10 mouse cellular contexts compared by ENCODE assay signal in genomic region chr16:45407091-45407490, GRCm38 (mm10). TPM values are rescaled to one million over a fixed set of nuclear protein-coding genes. Genes with fewer than 3 reads are reported as not detected.
DNase-seq lines count a peak whose midpoint lies in the region; ATAC-seq and TF ChIP-seq lines count a peak whose summit lies in the region.
"Had no signal": no experiment of that assay in that cellular context is flagged by ENCODE, and none has a peak within 500 bp of the region (broad histone marks: within the 10 kb centered on the region; RNA-seq: fewer than 3 reads in every experiment).

No protein-coding gene starts in this region.

- ATAC-seq in intestine, postnatal 0 days: no peak
- ATAC-seq in neural tube, embryonic 13.5 days (ENCODE audit: low read depth): no peak

- H3K36me3 ChIP-seq in intestine, postnatal 0 days (ENCODE audit: control insufficient read depth, insufficient read depth): no peaks in the 10 kb centered on the region
- no peaks in the 10 kb centered on the region for H3K36me3 ChIP-seq in neural tube, embryonic 13.5 days
- H3K36me3 ChIP-seq: embryonic facial prominence, embryonic 12.5 days had no signal

- no peak for TF ChIP-seq POLR2A in lung, adult 2 months (IDR thresholded peaks at IDR 0.05; ENCODE audit: borderline replicate concordance, extremely low read depth, low read depth, low read length)

- no peaks in the 10 kb centered on the region for H3K27me3 ChIP-seq in intestine, postnatal 0 days (replicated peaks; ENCODE audit: control insufficient read depth, insufficient read depth, low read length)
- H3K27me3 ChIP-seq in neural tube, embryonic 13.5 days: no peaks in the 10 kb centered on the region
- H3K27me3 ChIP-seq: embryonic facial prominence, embryonic 12.5 days had no signal

- peaks cover 13% of the 10 kb centered on the region for H3K4me1 ChIP-seq in lung, adult 2 months (ENCODE audit: control insufficient read depth, insufficient read depth, low read length)
- H3K4me1 ChIP-seq in intestine, postnatal 0 days (replicated peaks; ENCODE audit: control insufficient read depth, insufficient read depth, low read length): no peaks in the 10 kb centered on the region
- peaks cover 16% of the 10 kb centered on the region for H3K4me1 ChIP-seq in neural tube, embryonic 13.5 days (replicated peaks)
- H3K4me1 ChIP-seq: embryonic facial prominence, embryonic 12.5 days had no signal

- 40% methylated on average over 5 of the region's 5 CpGs for WGBS in lung, adult 2 months
- 81% methylated on average over 5 of the region's 5 CpGs for WGBS in intestine, postnatal 0 days
- WGBS in neural tube, embryonic 13.5 days: 81% methylated on average over 5 of the region's 5 CpGs

- H3K9ac ChIP-seq in intestine, postnatal 0 days (ENCODE audit: low read depth, low read length): no peak overlapping the region; the same call in 1 of the 2 replicates
- H3K9ac ChIP-seq in neural tube, embryonic 13.5 days: peak overlapping the region; percentile 94
- H3K9ac ChIP-seq: embryonic facial prominence, embryonic 12.5 days had no signal

- DNase-seq in heart, adult 11 months: peak; percentile 91
- DNase-seq in heart, adult 9 months (ENCODE audit: low spot score in 2 of 2): no peak
- no peak for DNase-seq in lung, adult 2 months
- DNase-seq in lung, postnatal 10 days: no peak
- DNase-seq in adrenal gland, postnatal 36 days: no peak
- DNase-seq in kidney, postnatal 4 days: no peak
- DNase-seq: gastrocnemius, postnatal 25 days had no signal

- no peak overlapping the region for H3K27ac ChIP-seq in intestine, postnatal 0 days (ENCODE audit: low read depth, low read length)
- peak overlapping the region; percentile 97 for H3K27ac ChIP-seq in neural tube, embryonic 13.5 days (replicated peaks)
- H3K27ac ChIP-seq: embryonic facial prominence, embryonic 12.5 days had no signal

- H3K4me3 ChIP-seq in lung, adult 2 months (replicated peaks; ENCODE audit: extremely low read depth, low read depth, low read length): peak overlapping the region; percentile 71
- no peak overlapping the region for H3K4me3 ChIP-seq in intestine, postnatal 0 days (ENCODE audit: low read depth, low read length)
- H3K4me3 ChIP-seq in neural tube, embryonic 13.5 days: peak overlapping the region; percentile 69

- no peaks in the 10 kb centered on the region for H3K9me3 ChIP-seq in intestine, postnatal 0 days (ENCODE audit: control insufficient read depth)
- no peaks in the 10 kb centered on the region for H3K9me3 ChIP-seq in neural tube, embryonic 13.5 days
- H3K9me3 ChIP-seq: embryonic facial prominence, embryonic 12.5 days had no signal

- H3K4me2 ChIP-seq in intestine, postnatal 0 days (replicated peaks; ENCODE audit: low read depth): peak overlapping the region; percentile 62; the same call in 1 of the 2 replicates
- peak overlapping the region; percentile 59 for H3K4me2 ChIP-seq in neural tube, embryonic 13.5 days

- no peak for TF ChIP-seq CTCF in lung, adult 2 months (IDR thresholded peaks at IDR 0.05; ENCODE audit: insufficient read depth, low read length)
- no peak for TF ChIP-seq CTCF in intestine, postnatal 0 days (IDR thresholded peaks at IDR 0.05; ENCODE audit: low read depth)

RNA-seq across cellular contexts. Expression of gene Cd200, which starts 1.8 kb away (rescaled TPM):
- 207 and 212 TPM in 2 replicates for polyA plus RNA-seq in lung, adult 2 months (2012; rRNA removed)
- 108 and 114 TPM in 2 replicates for polyA plus RNA-seq in intestine, postnatal 0 days (2015; fragmentation: Nextera tagmentation; extraction: Ambion mirVana)
- polyA plus RNA-seq in neural tube, embryonic 13.5 days (2015; fragmentation: Nextera tagmentation; extraction: Ambion mirVana): 207 and 220 TPM in 2 replicates
- total RNA-seq in adrenal gland, postnatal 36 days (2021): 10 to 100 TPM; 54.4 to 84.0 TPM
